Mouse (Mus musculus) heart, adult 9 months (tissue): ENCODE measurements around the gene Olfr71.

Experiments used
- DNase-seq, 2 experiments: peaks; one replicate each; pipeline ENCODE4 v3.0.0; 2022; ENCODE audit warnings: low spot score in 2 of 2

Olfr71 gene

DNA sequence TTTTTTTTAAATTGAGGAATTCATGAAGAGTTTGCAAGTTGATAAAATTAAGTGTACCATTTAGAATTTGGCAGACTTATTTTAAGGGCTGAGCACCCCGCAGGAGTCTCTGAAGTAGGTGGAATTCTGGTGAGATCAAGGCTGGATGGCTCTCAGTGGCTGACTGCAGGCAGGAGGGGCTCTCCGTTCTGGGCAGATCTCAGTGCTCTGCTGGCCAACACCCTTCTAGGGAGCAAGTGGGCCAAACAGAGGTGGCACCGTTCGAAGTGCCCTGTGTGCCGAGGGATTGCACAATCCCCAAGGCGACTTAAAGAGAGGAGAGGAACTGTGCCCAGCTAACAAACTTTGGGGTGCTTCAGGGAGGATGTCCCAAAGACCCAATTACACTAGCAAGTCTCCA, at the start of gene Olfr71:
Gene Olfr71 (minus strand): TSS at position 387 of the 400 bp plus-strand sequence.
- no peak for DNase-seq

GRCm38 (mm10) chr4:43757213-43757612, 47.2 kb upstream of the Olfr71 start:
- DNase-seq: peak; percentile 51 to 73

DNA sequence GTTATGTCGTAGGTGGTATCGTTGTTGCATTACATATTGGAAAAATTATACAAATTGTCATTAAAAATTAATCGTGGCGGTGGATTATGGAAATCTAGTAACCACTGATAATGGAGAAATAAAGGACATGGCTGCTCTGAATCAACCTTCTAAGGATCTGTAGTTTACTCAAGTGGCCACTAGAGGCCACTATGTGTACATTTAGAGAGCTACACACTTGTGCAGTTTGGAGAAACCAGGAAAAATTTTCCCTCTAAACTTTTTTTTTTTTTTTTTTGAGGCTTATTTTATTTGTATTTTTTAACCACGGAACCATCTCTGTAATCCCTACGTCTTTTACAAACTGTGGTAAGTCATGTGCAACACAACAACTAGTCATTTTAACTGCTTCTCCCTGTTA, 35.1 kb upstream of the Olfr71 start:
- peak in 1 of 2 experiments; percentile 42 for DNase-seq

GRCm38 (mm10) chr4:43743099-43743498, 33.0 kb upstream of the Olfr71 start:
- DNase-seq: no peak

DNA sequence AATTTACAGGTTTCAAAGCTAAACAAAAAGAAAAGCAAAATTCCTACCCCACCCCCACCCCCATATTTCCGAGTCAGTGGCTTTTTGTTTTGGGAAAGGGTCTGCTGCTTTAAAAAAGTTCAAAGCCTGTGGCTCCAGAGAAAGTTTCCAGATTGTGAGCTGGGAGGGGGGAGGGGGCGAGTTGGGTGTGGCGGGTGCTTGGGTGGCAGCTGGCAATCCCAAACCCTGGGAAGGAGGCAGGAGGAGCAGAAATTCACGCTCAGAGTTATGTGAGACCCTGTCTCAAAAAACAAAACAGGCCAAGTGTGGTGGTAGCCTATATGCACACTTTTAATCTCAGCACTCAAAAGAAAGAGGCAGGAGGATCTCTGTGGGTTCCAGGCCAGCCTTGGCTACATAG, 32.6 kb upstream of the Olfr71 start:
- DNase-seq: no peak

- no peak for DNase-seq
These were observed 31.5 kb upstream of the Olfr71 start for GRCm38 (mm10) chr4:43741526-43741925.

- DNase-seq: no peak
These were observed 29.1 kb upstream of the Olfr71 start for GRCm38 (mm10) chr4:43738989-43739674.

- DNase-seq: no peak
These were observed 27.1 kb upstream of the Olfr71 start for GRCm38 (mm10) chr4:43737144-43737543.

GRCm38 (mm10) chr4:43733186-43733585, 23.1 kb upstream of the Olfr71 start:
- peak; percentile 39 to 54 for DNase-seq

DNA sequence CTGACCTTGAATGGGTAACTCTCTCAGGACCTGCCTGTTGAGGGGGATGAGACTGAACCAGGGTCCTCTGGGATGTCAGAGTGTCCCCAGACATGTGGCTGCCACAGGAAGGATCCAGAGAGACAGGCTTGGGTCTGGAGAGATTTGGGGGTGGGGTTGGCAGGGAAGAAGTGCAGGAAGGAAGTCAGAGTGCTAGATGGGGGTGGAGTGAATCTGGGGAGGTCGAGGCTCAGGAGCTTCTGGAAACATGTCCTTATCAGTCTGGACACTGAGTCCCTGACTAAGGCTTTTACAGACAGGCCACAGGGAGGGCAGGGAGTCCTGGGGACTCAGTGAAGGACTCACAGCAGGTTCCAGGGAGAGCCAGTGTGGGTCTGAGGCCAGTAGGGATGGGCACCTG, 22.1 kb upstream of the Olfr71 start:
- peak; percentile 46 to 47 for DNase-seq

DNA sequence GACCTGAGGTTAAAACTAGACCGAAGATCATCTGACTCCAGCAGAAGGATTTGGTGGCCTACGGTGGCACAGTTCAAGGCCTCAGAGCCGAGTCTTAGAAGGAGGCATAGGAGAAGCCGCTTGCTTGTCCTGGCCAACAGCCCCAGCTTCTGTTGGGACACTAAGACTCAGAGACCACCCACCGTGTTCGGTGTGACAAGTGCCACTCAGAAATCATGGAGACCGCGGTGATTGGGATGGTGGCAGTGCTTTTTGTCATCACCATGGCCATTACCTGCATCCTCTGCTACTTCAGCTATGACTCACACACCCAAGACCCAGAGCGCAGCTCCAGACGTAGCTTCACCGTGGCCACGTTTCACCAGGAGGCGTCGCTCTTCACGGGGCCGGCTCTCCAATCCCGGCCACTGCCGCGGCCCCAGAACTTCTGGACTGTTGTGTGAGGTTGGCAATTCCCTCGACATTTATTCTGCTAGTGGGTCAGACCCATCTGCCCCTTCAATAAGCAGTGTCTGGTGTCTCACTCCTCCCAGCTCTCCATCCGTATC, 20.8 kb upstream of the Olfr71 start:
- DNase-seq: peak; percentile 32 to 55

DNA sequence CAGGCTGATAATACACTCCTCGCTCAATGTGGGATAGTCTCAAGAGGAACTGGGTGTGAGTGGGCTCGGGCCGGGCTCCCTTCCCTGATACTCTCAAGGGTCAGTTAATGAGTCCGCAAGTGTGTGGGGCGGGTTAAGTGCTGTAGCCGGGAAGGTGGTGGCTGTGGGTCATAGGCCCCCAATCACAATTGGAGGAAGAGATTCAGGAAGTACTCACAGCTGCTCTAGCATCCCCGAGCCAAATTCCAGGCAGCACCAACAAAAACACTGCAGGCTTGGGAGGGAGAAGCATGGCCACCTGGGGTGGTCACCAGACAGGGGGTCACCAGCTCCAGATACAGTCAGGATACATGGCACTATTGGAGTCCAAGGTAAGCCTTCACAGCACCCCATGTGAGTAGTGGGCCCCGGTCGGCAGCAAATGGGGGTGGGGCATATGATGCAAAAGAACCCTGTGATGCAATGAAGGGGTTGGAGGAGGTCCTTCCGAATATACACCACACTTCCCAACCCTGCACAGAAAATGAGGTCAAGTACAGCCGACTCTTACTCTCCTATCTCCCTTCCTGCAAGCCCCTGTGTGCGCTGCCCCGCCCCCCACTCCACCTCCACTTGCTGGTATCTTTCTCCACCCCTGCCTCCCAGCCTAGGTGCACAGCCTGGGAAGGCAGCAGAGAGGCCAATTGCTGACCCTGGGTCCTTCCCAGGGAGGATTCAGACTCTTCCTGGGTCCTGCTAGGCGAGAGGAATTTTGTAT, 19.9 kb upstream of the Olfr71 start, which contains the start of gene Spaar:
Gene Spaar (plus strand): TSS at position 241 of the 757 bp plus-strand sequence.
- DNase-seq: peak; percentile 89 to 94

DNA sequence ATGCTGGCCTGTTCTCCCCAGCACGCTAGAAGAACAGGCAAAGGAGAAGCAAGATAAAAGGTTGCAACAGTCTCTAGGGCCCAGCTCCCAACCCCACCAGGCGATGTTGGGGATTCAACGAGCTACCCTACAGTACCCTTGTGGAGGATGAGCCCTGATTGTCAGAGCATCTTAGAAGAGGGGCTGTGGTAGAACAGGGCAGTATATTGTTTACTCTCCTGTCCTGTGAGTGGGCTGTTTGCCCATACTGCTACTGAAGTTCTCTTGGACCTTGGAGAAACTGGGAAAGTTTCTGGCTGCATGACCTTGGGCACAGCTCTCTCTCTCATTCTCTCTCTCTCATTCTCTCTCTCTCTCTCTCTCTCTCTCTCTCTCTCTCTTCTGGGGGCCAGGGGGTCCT, 19.1 kb upstream of the Olfr71 start:
- DNase-seq: peak in 1 of 2 experiments; percentile 41

GRCm38 (mm10) chr4:43728576-43728954, 18.5 kb upstream of the Olfr71 start:
- peak; percentile 92 to 96 for DNase-seq

GRCm38 (mm10) chr4:43727718-43728575, 17.9 kb upstream of the Olfr71 start:
- no peak for DNase-seq

DNA sequence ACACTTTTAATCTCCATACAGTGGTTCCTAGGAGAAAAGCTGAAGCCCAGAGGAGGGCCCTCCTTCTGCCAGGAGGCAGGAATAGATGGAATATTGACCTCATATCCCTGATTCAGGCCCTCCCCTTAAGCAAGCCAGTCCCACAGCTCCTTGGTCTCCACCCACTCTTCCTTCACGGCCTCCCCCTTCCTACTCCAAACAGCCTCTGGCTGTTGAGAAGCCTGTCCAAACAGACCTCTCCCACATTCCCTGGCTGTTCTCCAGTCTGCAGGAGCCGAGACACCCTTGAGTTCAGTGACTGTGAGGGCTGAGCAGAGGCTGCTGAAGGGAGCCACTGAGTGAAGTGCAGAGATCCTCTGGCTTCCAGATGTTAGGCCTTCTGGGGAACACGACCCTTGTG, 16.9 kb upstream of the Olfr71 start, which contains the start of gene Hrct1:
Gene Hrct1 (plus strand): TSS at position 194 of the 400 bp plus-strand sequence.
- DNase-seq: peak; percentile 93 to 97

- no peak for DNase-seq
These were observed 16.4 kb upstream of the Olfr71 start for GRCm38 (mm10) chr4:43726228-43726993.

- peak in 1 of 2 experiments; percentile 61 for DNase-seq
These were observed 14.7 kb upstream of the Olfr71 start for GRCm38 (mm10) chr4:43724764-43725163.

DNA sequence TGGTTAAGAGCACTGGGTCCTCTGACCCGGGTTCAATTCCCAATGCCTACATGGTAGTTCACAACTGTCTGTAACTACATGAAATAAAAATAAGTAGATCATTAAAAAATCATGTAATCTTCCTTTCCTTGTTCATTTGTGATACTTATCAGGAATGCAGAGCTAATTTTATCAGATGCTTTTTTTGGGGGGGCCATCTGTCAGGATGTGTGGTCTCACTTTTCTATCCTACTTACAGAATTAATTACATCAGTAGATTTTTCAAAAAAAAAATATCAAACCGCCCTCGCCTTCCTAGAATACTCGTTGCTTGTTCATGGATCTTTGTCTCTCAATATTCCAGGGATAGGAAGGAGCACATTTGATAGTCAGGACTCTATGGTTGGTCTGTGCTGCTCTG, 12.1 kb upstream of the Olfr71 start:
- DNase-seq: no peak

DNA sequence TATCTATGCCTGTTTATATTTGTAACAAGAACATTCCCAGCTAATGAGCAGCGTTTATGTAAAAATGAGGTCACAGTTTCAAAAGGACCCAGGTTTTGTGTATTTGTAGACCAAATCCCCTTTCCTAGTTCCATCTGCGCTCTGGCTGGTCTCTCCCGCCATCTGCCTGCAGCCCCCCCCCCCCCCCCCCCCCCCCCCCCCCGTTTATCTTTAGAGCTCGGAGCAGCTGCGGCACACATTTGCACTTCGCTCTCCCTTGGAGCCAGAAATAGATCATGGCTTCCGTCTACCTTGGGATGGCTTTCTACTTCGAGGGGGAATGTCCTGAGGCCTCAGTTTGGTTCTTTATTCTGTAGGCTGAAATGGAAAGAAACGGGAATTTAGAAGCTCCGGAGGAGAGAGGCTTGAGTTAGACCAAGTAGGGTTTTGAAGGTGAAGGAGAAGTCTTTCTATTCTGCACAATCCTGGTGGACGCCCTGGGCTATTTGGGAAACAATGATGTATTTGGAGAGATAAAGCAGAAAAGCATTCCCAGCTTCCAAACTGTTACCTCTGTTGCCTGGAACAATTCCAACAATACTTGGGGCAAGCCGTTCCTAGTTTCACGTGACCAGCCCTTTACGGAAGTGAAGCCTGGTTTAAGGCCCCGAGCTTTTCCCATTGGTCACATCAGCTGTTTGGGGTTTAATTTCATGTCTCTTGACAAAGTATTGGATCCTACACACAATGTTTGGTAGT, 10.6 kb upstream of the Olfr71 start:
- no peak for DNase-seq
